Mouse (Mus musculus) forebrain, embryonic 11.5 days (tissue): ENCODE data around the gene Letmd1. TPM values are rescaled to one million over a fixed set of nuclear protein-coding genes. Genes with fewer than 3 reads are reported as not detected.
"Not testable (repeated sequence)": the region's sequence is repeated elsewhere in the genome, so short reads cannot be mapped to it uniquely, and the experiment has no call there.

Experiments
- ATAC-seq: fragments of 200-750 bp; cut with Nextera tagmentation; replicated peaks from 2 replicates; pipeline ENCODE4 v1.8.0; 2017; ENCODE audit warnings: moderate TSS enrichment; ENCODE audit not compliant: low FRiP score
- DNase-seq: peaks from one replicate; pipeline ENCODE4 v3.0.0-alpha.2; 2017; ENCODE audit warnings: low spot score
- H3K27ac ChIP-seq: fragments of 300-500 bp; sonication (generic); 2 replicates; pipeline ENCODE4 v1.5.1; 2014; ENCODE audit warnings: low read depth, low read length
- H3K27me3 ChIP-seq: fragments of 300-500 bp; sonication (generic); 2 replicates; pipeline ENCODE4 v1.6.1; 2014; ENCODE audit warnings: mild to moderate bottlenecking, low read length, mixed read lengths; ENCODE audit not compliant: control insufficient read depth, insufficient read depth
- H3K36me3 ChIP-seq: fragments of 300-500 bp; sonication (generic); 2 replicates; pipeline ENCODE4 v1.6.1; 2014; ENCODE audit warnings: mild to moderate bottlenecking, low read length, moderate library complexity, mixed read lengths; ENCODE audit not compliant: control insufficient read depth, insufficient read depth
- H3K4me1 ChIP-seq: fragments of 300-500 bp; sonication (generic); replicated peaks from 2 replicates; pipeline ENCODE4 v1.6.1; 2014; ENCODE audit warnings: low read length, mixed read lengths; ENCODE audit not compliant: control insufficient read depth, insufficient read depth
- H3K4me2 ChIP-seq: fragments of 300-500 bp; sonication (generic); 2 replicates; pipeline ENCODE4 v1.6.1; 2014; ENCODE audit warnings: low read depth, mild to moderate bottlenecking, low read length, moderate library complexity, mixed read lengths; ENCODE audit not compliant: severe bottlenecking
- H3K4me3 ChIP-seq: fragments of 300-500 bp; sonication (generic); 2 replicates; pipeline ENCODE4 v1.5.1; 2014; ENCODE audit warnings: low read depth, low read length
- H3K9ac ChIP-seq: fragments of 300-500 bp; sonication (generic); 2 replicates; pipeline ENCODE4 v1.6.1; 2014; ENCODE audit warnings: low read length
- H3K9me3 ChIP-seq: fragments of 300-500 bp; sonication (generic); 2 replicates; pipeline ENCODE4 v1.6.1; 2016; ENCODE audit warnings: low read length, mixed read lengths; ENCODE audit not compliant: control insufficient read depth
- WGBS: fragments of 180-500 bp; shearing (Covaris S2); extraction: QIAGEN DNeasy Blood & Tissue Kit; methylation state at CpG from one replicate; pipeline ENCODE4 v1.1.7; 2014; 5-methylcytosine and 5-hydroxymethylcytosine counted together
- polyA plus RNA-seq: library from polyadenylated mRNA; unstranded; fragments of >200 nt; fragmentation: Nextera tagmentation; extraction: Ambion mirVana; gene quantifications from 2 replicates; pipeline ENCODE4 v1.2.1, GENCODE M21; 2014

The Letmd1 gene
- polyA plus RNA-seq, 1 experiment from 2014 or later: 41.3 TPM

DNA sequence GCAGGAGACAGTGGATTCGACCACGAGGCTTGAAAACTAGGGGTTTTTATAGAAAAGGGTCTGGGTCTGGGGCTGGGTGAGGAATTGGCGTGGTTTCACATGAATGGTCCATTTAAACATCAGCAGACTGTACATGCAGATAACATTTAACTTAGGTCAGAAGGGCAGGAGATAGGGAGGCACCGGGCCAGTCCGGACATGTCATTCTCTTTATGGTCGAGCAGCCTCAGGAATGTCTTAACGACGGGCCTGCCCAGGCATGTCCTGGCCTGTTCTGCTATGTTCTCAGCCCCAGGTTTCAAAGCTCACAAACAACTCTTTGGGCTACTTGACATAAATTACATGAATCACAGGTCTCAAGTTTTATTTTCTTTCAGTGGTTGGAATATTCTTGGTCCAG, 30.7 kb downstream of the Letmd1 start:
- not testable (repeated sequence) for H3K36me3 ChIP-seq, H3K4me2 ChIP-seq, H3K9ac ChIP-seq, H3K9me3 ChIP-seq, H3K27ac ChIP-seq, H3K27me3 ChIP-seq, ATAC-seq, DNase-seq, H3K4me1 ChIP-seq, H3K4me3 ChIP-seq
- WGBS: 88% methylated on average over 8 of the region's 8 CpGs

GRCm38 (mm10) chr15:100508454-100509167, 39.8 kb downstream of the Letmd1 start:
- Histone ChIP-seq H3K9ac (no peak overlapping the region), H3K27ac (no peak overlapping the region), H3K36me3 (peaks cover 12% of the 10 kb centered on the region), H3K4me2 (no peak overlapping the region), H3K4me1 (no peaks in the 10 kb centered on the region), H3K27me3 (no peaks in the 10 kb centered on the region), H3K4me3 (no peak overlapping the region), H3K9me3 (no peaks in the 10 kb centered on the region)
- no peak for DNase-seq
- WGBS: 89% methylated on average over 13 of the region's 13 CpGs
- no peak for ATAC-seq

DNA sequence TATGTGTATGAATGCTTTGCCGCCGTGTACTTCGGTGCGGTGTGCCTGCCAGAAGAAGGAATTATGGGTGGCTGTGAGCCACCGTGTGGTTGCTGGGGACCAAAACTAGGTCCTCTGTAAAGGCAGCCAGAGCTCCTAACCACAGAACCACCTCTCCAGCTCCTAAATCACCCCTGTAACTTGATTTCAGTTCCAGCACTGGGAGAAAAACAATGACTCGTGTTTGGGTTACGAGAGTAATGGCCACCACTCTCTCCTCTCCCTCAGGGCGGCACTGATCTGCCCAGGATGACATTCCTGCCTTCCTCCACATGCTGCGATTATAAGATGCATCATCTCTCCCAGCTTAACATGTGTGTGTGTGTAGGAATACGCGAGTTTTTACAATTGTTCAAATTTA, 41.2 kb downstream of the Letmd1 start:
- no peak for DNase-seq
- H3K9ac ChIP-seq: no peak overlapping the region
- H3K27me3 ChIP-seq: no peaks in the 10 kb centered on the region
- H3K4me2 ChIP-seq: no peak overlapping the region
- 93% methylated on average over 11 of the region's 11 CpGs for WGBS
- ATAC-seq: no peak
- no peaks in the 10 kb centered on the region for H3K4me1 ChIP-seq
- H3K4me3 ChIP-seq: no peak overlapping the region
- peaks cover 12% of the 10 kb centered on the region for H3K36me3 ChIP-seq
- no peaks in the 10 kb centered on the region for H3K9me3 ChIP-seq
- no peak overlapping the region for H3K27ac ChIP-seq

GRCm38 (mm10) chr15:100513387-100513786, 44.6 kb downstream of the Letmd1 start:
- H3K9ac ChIP-seq: no peak overlapping the region
- H3K27ac ChIP-seq: no peak overlapping the region
- H3K4me1 ChIP-seq: no peaks in the 10 kb centered on the region
- ATAC-seq: no peak
- H3K9me3 ChIP-seq: no peaks in the 10 kb centered on the region
- 94% methylated on average over 4 of the region's 4 CpGs for WGBS
- H3K4me3 ChIP-seq: no peak overlapping the region
- H3K27me3 ChIP-seq: no peaks in the 10 kb centered on the region
- no peak overlapping the region for H3K4me2 ChIP-seq
- DNase-seq: no peak
- H3K36me3 ChIP-seq: peaks cover 8% of the 10 kb centered on the region

- no peaks in the 10 kb centered on the region for H3K4me1 ChIP-seq
- peaks cover 8% of the 10 kb centered on the region for H3K36me3 ChIP-seq
- no peak for ATAC-seq
- H3K27me3 ChIP-seq: no peaks in the 10 kb centered on the region
- H3K9me3 ChIP-seq: no peaks in the 10 kb centered on the region
- no peak overlapping the region for H3K4me2 ChIP-seq
- WGBS: 89% methylated on average over 2 of the region's 2 CpGs
- no peak overlapping the region for H3K27ac ChIP-seq
- DNase-seq: no peak
- no peak overlapping the region for H3K4me3 ChIP-seq
- no peak overlapping the region for H3K9ac ChIP-seq
These were observed 46.3 kb downstream of the Letmd1 start for GRCm38 (mm10) chr15:100515121-100515520.

- ATAC-seq (no peak), DNase-seq (no peak)
- no peaks in the 10 kb centered on the region for H3K36me3 ChIP-seq
- 95% methylated on average over 14 of the region's 14 CpGs for WGBS
- no peaks in the 10 kb centered on the region for H3K4me1 ChIP-seq
- no peak overlapping the region for H3K27ac ChIP-seq
- no peak overlapping the region for H3K4me2 ChIP-seq
- no peak overlapping the region for H3K4me3 ChIP-seq
- H3K9ac ChIP-seq: no peak overlapping the region
- H3K27me3 ChIP-seq: no peaks in the 10 kb centered on the region
- no peaks in the 10 kb centered on the region for H3K9me3 ChIP-seq
These were observed 51.5 kb downstream of the Letmd1 start for GRCm38 (mm10) chr15:100520306-100520705.

DNA sequence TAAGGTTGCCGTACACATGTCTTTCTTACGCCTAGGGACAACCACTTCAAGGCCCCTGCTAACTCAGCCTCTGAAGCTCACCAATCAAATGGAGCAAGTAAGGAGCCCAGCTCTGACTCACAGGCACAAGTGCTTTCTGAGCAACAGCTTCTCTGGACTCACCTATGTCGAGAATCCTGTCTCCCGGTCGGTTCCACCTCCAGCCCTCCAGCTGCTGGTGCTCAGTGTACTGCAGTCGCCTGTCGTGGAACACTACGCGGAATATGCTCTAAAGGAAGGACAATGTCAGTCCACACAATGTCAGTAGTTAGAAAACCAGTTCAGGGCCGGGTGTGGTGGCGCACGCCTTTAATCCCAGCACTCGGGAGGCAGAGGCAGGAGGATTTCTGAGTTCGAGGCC, 56.6 kb downstream of the Letmd1 start:
- ATAC-seq (no peak), DNase-seq (no peak)
- no peak overlapping the region for H3K4me3 ChIP-seq
- H3K27me3 ChIP-seq: no peaks in the 10 kb centered on the region
- no peaks in the 10 kb centered on the region for H3K36me3 ChIP-seq
- no peaks in the 10 kb centered on the region for H3K4me1 ChIP-seq
- H3K9ac ChIP-seq: no peak overlapping the region
- H3K27ac ChIP-seq: no peak overlapping the region
- no peak overlapping the region for H3K4me2 ChIP-seq
- 93% methylated on average over 14 of the region's 14 CpGs for WGBS
- H3K9me3 ChIP-seq: no peaks in the 10 kb centered on the region

DNA sequence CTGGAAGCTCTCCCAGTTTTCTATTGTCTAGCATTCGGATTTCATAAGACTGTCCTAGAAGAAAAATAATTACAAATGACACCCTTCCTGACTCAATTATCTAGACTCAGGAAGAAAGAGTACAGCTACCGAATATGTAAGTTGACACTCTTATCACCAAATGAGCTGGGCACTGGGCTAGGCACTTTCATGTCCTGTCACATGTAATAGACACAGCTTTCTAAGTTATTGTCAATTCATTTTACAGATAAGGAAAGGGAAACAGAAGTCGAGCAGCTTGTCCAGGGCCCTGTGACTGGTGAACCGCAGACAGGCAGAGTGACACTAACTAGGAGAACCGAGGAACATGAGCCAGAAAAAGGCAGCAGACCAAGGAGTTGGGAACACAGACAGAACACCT, 59.1 kb downstream of the Letmd1 start:
- H3K27ac ChIP-seq: no peak overlapping the region
- no peaks in the 10 kb centered on the region for H3K9me3 ChIP-seq
- no peak overlapping the region for H3K4me2 ChIP-seq
- ATAC-seq (no peak), DNase-seq (no peak)
- WGBS: 90% methylated on average over 5 of the region's 5 CpGs
- H3K4me3 ChIP-seq: no peak overlapping the region
- H3K27me3 ChIP-seq: no peaks in the 10 kb centered on the region
- no peaks in the 10 kb centered on the region for H3K4me1 ChIP-seq
- H3K36me3 ChIP-seq: no peaks in the 10 kb centered on the region
- H3K9ac ChIP-seq: no peak overlapping the region
